Comparison of ENCODE assay signal across 14 mouse cellular contexts in genomic region chr13:116302861-116303260, GRCm38 (mm10). TPM values are rescaled to one million over a fixed set of nuclear protein-coding genes. Genes with fewer than 3 reads are reported as not detected.
DNase-seq lines count a peak whose midpoint lies in the region; ATAC-seq lines count a peak whose summit lies in the region.
"Had no signal": no experiment of that assay in that cellular context is flagged by ENCODE, and none has a peak within 500 bp of the region (broad histone marks: within the 10 kb centered on the region; RNA-seq: fewer than 3 reads in every experiment).

No protein-coding gene starts in this region.

- H3K9me3 ChIP-seq in heart, embryonic 13.5 days = no peaks in the 10 kb centered on the region
- H3K9me3 ChIP-seq in forebrain, embryonic 10.5 days = no peaks in the 10 kb centered on the region
- H3K9me3 ChIP-seq in limb, embryonic 12.5 days = no peaks in the 10 kb centered on the region
- H3K9me3 ChIP-seq in stomach, embryonic 14.5 days (ENCODE audit: control insufficient read depth, low read depth, low read length) = no peaks in the 10 kb centered on the region
- H3K9me3 ChIP-seq: liver, embryonic 13.5 days had no signal

- no peaks in the 10 kb centered on the region; the same call in 1 of the 2 replicates for H3K4me1 ChIP-seq in heart, embryonic 13.5 days
- H3K4me1 ChIP-seq in forebrain, embryonic 10.5 days = peaks cover 23% of the 10 kb centered on the region
- peaks cover 18% of the 10 kb centered on the region for H3K4me1 ChIP-seq in limb, embryonic 12.5 days (replicated peaks)
- H3K4me1 ChIP-seq in stomach, embryonic 14.5 days (ENCODE audit: control insufficient read depth, insufficient read depth, low read length) = 0 out of 2 replicates have a peak, but pooled peaks cover 7% of the 10 kb centered on the region
- H3K4me1 ChIP-seq: liver, embryonic 13.5 days had no signal

- no peak overlapping the region for H3K9ac ChIP-seq in heart, embryonic 13.5 days
- H3K9ac ChIP-seq in limb, embryonic 12.5 days (replicated peaks) = no peak overlapping the region
- H3K9ac ChIP-seq in stomach, embryonic 14.5 days (replicated peaks; ENCODE audit: low read depth, low read length) = peak overlapping the region; percentile 33
- H3K9ac ChIP-seq: liver, embryonic 13.5 days had no signal

- intact Hi-C loops in left cerebral cortex, postnatal 4 days (cut with DNase I) = loop anchor here (10.0 kb wide), 1 partner anchor 578 kb away; no protein-coding TSS in a partner anchor

- ATAC-seq in heart, embryonic 13.5 days (ENCODE audit: extremely low read depth, insufficient number of reproducible peaks, low FRiP score, low TSS enrichment) = no peak
- ATAC-seq in limb, embryonic 12.5 days (ENCODE audit: insufficient number of reproducible peaks, insufficient read depth, low FRiP score, low TSS enrichment, low read depth) = peak; percentile 12; the same call in 1 of the 2 replicates
- ATAC-seq in stomach, embryonic 14.5 days (ENCODE audit: insufficient number of reproducible peaks, insufficient read depth, low FRiP score, low read depth) = no peak

- no peak overlapping the region for H3K27ac ChIP-seq in heart, embryonic 13.5 days (replicated peaks)
- H3K27ac ChIP-seq in forebrain, embryonic 10.5 days = no peak overlapping the region
- no peak overlapping the region for H3K27ac ChIP-seq in limb, embryonic 12.5 days
- peak overlapping the region; percentile 63 for H3K27ac ChIP-seq in stomach, embryonic 14.5 days (ENCODE audit: low read length)
- H3K27ac ChIP-seq: liver, embryonic 13.5 days had no signal

- peak overlapping the region; percentile 37 for H3K4me2 ChIP-seq in heart, embryonic 13.5 days
- peak overlapping the region; percentile 26 for H3K4me2 ChIP-seq in limb, embryonic 12.5 days
- H3K4me2 ChIP-seq in stomach, embryonic 14.5 days (replicated peaks; ENCODE audit: low read depth, low read length) = peak overlapping the region; percentile 51
- H3K4me2 ChIP-seq: liver, embryonic 13.5 days had no signal

- no peaks in the 10 kb centered on the region for H3K36me3 ChIP-seq in heart, embryonic 13.5 days
- no peaks in the 10 kb centered on the region for H3K36me3 ChIP-seq in forebrain, embryonic 10.5 days (replicated peaks)
- H3K36me3 ChIP-seq in limb, embryonic 12.5 days = no peaks in the 10 kb centered on the region
- no peaks in the 10 kb centered on the region; the same call in 1 of the 2 replicates for H3K36me3 ChIP-seq in stomach, embryonic 14.5 days (ENCODE audit: control insufficient read depth, insufficient read depth, low read length)
- H3K36me3 ChIP-seq: liver, embryonic 13.5 days had no signal

- H3K4me3 ChIP-seq in heart, embryonic 13.5 days = 0 out of 2 replicates have a peak overlapping the region, but pooled peaks have one; percentile 13
- no peak overlapping the region for H3K4me3 ChIP-seq in forebrain, embryonic 10.5 days
- H3K4me3 ChIP-seq in limb, embryonic 12.5 days (replicated peaks) = peak overlapping the region; percentile 6; the same call in 1 of the 2 replicates
- H3K4me3 ChIP-seq in stomach, embryonic 14.5 days (ENCODE audit: low read depth, low read length) = peak overlapping the region; percentile 16; the same call in 1 of the 2 replicates
- H3K4me3 ChIP-seq: erythroblast, embryonic 14.5 days; liver, embryonic 13.5 days had no signal

- no peak for DNase-seq in heart, adult 18-20 months
- peak; percentile 41 for DNase-seq in forebrain, embryonic 10.5 days (ENCODE audit: extremely low spot score, low spot score)
- no peak for DNase-seq in spleen, adult 12 weeks (ENCODE audit: low spot score)
- DNase-seq in B cell, adult 2 months = no peak
- no peak for DNase-seq in left cerebral cortex, postnatal 4 days
- DNase-seq: adrenal gland, postnatal 25 days; cerebellum, adult 8-10 months; kidney, adult 8-10 months; layer of hippocampus, adult 9-11 months; liver, embryonic 13.5 days had no signal

- H3K27me3 ChIP-seq in heart, embryonic 13.5 days (replicated peaks) = peaks cover 92% of the 10 kb centered on the region
- H3K27me3 ChIP-seq in forebrain, embryonic 10.5 days (ENCODE audit: poor library complexity, severe bottlenecking) = peaks cover 100% of the 10 kb centered on the region
- H3K27me3 ChIP-seq in limb, embryonic 12.5 days = peaks cover 86% of the 10 kb centered on the region
- H3K27me3 ChIP-seq in stomach, embryonic 14.5 days (ENCODE audit: control insufficient read depth, insufficient read depth, low read length) = peaks cover 12% of the 10 kb centered on the region

- WGBS in heart, embryonic 13.5 days = 29% methylated on average over 15 of the region's 15 CpGs
- 2% methylated on average over 15 of the region's 15 CpGs for WGBS in forebrain, embryonic 10.5 days
- WGBS in limb, embryonic 12.5 days = 11% methylated on average over 15 of the region's 15 CpGs
- 29% methylated on average over 15 of the region's 15 CpGs for WGBS in stomach, embryonic 14.5 days

RNA-seq across cellular contexts. Expression of gene Isl1, which starts 6.6 kb away (rescaled TPM):
- polyA plus RNA-seq in heart, embryonic 13.5 days (2015; fragmentation: Nextera tagmentation; extraction: Ambion mirVana) = 3.0 and 4.7 TPM in 2 replicates
- total RNA-seq in heart, adult 18-20 months (2021) = under 1 TPM in 1 of 2 experiments, not detected in 1; 0.69 TPM
- polyA plus RNA-seq in forebrain, embryonic 10.5 days (2016; fragmentation: Nextera tagmentation; extraction: Ambion mirVana) = 9.5 and 9.6 TPM in 2 replicates
- 8.9 and 16.7 TPM in 2 replicates for polyA plus RNA-seq in limb, embryonic 12.5 days (2016; fragmentation: Nextera tagmentation; extraction: Ambion mirVana)
- polyA plus RNA-seq in stomach, embryonic 14.5 days (2014; fragmentation: Nextera tagmentation; extraction: Ambion mirVana) = 51.8 and 54.2 TPM in 2 replicates
- 10 to 100 TPM in 1 of 2 experiments, 1 to 10 TPM in 1; 3.6 to 10.5 TPM for total RNA-seq in left cerebral cortex, postnatal 4 days (2021)
- polyA plus RNA-seq: erythroblast, embryonic 14.5 days had no signal
